Mouse (Mus musculus) CH12.LX (cell line): ENCODE data around the gene Myod1. TPM values are rescaled to one million over a fixed set of nuclear protein-coding genes. Genes with fewer than 3 reads are reported as not detected.
A peak's percentile ranks its signal among the peaks of the same experiment; 100 is the strongest.

Experiments
- DNase-seq: peaks from one replicate; pipeline ENCODE4 v3.0.0-alpha.2; 2013; ENCODE audit errors: extremely low read depth
- H3K27ac ChIP-seq: 2 replicates; pipeline ENCODE4 v1.5.1; 2012; ENCODE audit warnings: low read depth, mild to moderate bottlenecking, control low read depth, moderate library complexity; ENCODE audit not compliant: insufficient read depth
- H3K27me3 ChIP-seq: replicated peaks from 2 replicates; pipeline ENCODE3; 2012; ENCODE audit warnings: inconsistent platforms
- H3K36me3 ChIP-seq, 2 experiments: replicated peaks in 1 of 2; 2 replicates each; pipeline versions ENCODE3 to v1.6.1; 2012; ENCODE audit warnings: inconsistent platforms in 1 of 2, low read length in 1 of 2, mild to moderate bottlenecking in 1 of 2, mixed read lengths in 1 of 2, moderate library complexity in 1 of 2; ENCODE audit not compliant: control insufficient read depth in 1 of 2, insufficient read depth in 1 of 2
- H3K4me1 ChIP-seq, 2 experiments: 2 replicates each; pipeline ENCODE4 v1.6.1; 2012; ENCODE audit warnings: inconsistent platforms in 1 of 2, moderate library complexity in 1 of 2; ENCODE audit not compliant: insufficient read depth in 2 of 2, control insufficient read depth in 1 of 2
- H3K4me2 ChIP-seq: 2 replicates; pipeline ENCODE4 v1.6.1; 2012; ENCODE audit warnings: low read depth, mild to moderate bottlenecking, control low read depth; ENCODE audit not compliant: poor library complexity, insufficient read depth, severe bottlenecking
- H3K4me3 ChIP-seq, 3 experiments: fragments of 150-350 bp in 1 of 3; sonication (generic) in 1 of 3; replicated peaks in 1 of 3; 2 replicates each; pipeline versions ENCODE3 to v1.5.1; 2011 to 2012; ENCODE audit warnings: low read depth in 2 of 3, low read length in 2 of 3, mild to moderate bottlenecking in 2 of 3, moderate library complexity in 2 of 3, control low read depth in 1 of 3, improper control_type of control experiment in 1 of 3, inconsistent platforms in 1 of 3, mixed read lengths in 1 of 3; ENCODE audit not compliant: poor library complexity in 1 of 3
- H3K79me2 ChIP-seq: replicated peaks from 2 replicates; pipeline ENCODE4 v1.6.1; 2012; ENCODE audit warnings: mild to moderate bottlenecking, moderate library complexity; ENCODE audit not compliant: control insufficient read depth, poor library complexity, insufficient read depth, severe bottlenecking; ENCODE audit errors: extremely low read depth
- H3K9ac ChIP-seq: 2 replicates; pipeline ENCODE4 v1.6.1; 2012; ENCODE audit warnings: low read depth, mild to moderate bottlenecking, control low read depth, moderate library complexity; ENCODE audit not compliant: insufficient read depth
- H3K9me3 ChIP-seq: replicated peaks from 2 replicates; pipeline ENCODE3; 2012; ENCODE audit warnings: low read length, inconsistent platforms, mixed read lengths
- BHLHE40 ChIP-seq: IDR thresholded peaks from 2 replicates; pipeline ENCODE4 v1.6.1; 2011; ENCODE audit warnings: mild to moderate bottlenecking, low read depth, low read length, improper control_type of control experiment
- CHD2 ChIP-seq: IDR thresholded peaks from 2 replicates; pipeline ENCODE4 v1.6.1; 2011; ENCODE audit warnings: low read length, improper control_type of control experiment
- CTCF ChIP-seq, 2 experiments: IDR thresholded peaks in 1 of 2; conservative IDR thresholded peaks in 1 of 2; 2 replicates each; pipeline ENCODE4 v1.5.1; 2011 to 2012; ENCODE audit warnings: low read depth in 2 of 2, low read length in 2 of 2, improper control_type of control experiment in 1 of 2, inconsistent platforms in 1 of 2, mild to moderate bottlenecking in 1 of 2, moderate library complexity in 1 of 2
- E2F4 ChIP-seq: IDR thresholded peaks from 2 replicates; pipeline ENCODE4 v1.6.1; 2011; ENCODE audit warnings: low read depth, low read length, improper control_type of control experiment; ENCODE audit not compliant: insufficient replicate concordance
- ELF1 ChIP-seq: IDR thresholded peaks from 2 replicates; pipeline ENCODE4 v1.6.1; 2014; ENCODE audit warnings: low read depth, mild to moderate bottlenecking, inconsistent platforms, low read length, improper control_type of control experiment
- EP300 ChIP-seq: IDR thresholded peaks from 2 replicates; pipeline ENCODE4 v1.6.1; 2011; ENCODE audit warnings: low read length, improper control_type of control experiment
- ETS1 ChIP-seq: conservative IDR thresholded peaks from 2 replicates; pipeline ENCODE4 v1.6.1; 2012; ENCODE audit warnings: low read depth, mild to moderate bottlenecking, inconsistent platforms, low read length, improper control_type of control experiment, moderate library complexity
- GABPA ChIP-seq: IDR thresholded peaks from 2 replicates; pipeline ENCODE4 v1.6.1; 2012; ENCODE audit warnings: low read depth, low read length, improper control_type of control experiment, inconsistent platforms; ENCODE audit not compliant: insufficient replicate concordance
- HCFC1 ChIP-seq: IDR thresholded peaks from 2 replicates; pipeline ENCODE4 v1.6.1; 2012; ENCODE audit warnings: low read depth, mild to moderate bottlenecking, inconsistent platforms, low read length, improper control_type of control experiment
- IRF4 ChIP-seq: IDR thresholded peaks from 2 replicates; pipeline ENCODE4 v1.6.1; 2014; ENCODE audit warnings: low read depth, mild to moderate bottlenecking, inconsistent platforms, low read length, improper control_type of control experiment
- KAT2A ChIP-seq: IDR thresholded peaks from 2 replicates; pipeline ENCODE4 v1.6.1; 2012; ENCODE audit warnings: low read length, improper control_type of control experiment, inconsistent platforms; ENCODE audit not compliant: insufficient replicate concordance
- MAFK ChIP-seq: IDR thresholded peaks from 2 replicates; pipeline ENCODE4 v1.6.1; 2011; ENCODE audit warnings: low read length, improper control_type of control experiment; ENCODE audit not compliant: insufficient replicate concordance
- MAX ChIP-seq: IDR thresholded peaks from 2 replicates; pipeline ENCODE4 v1.6.1; 2011; ENCODE audit warnings: low read length, improper control_type of control experiment
- MAZ ChIP-seq: IDR thresholded peaks from 2 replicates; pipeline ENCODE4 v1.6.1; 2012; ENCODE audit warnings: low read depth, mild to moderate bottlenecking, inconsistent platforms, low read length, improper control_type of control experiment, moderate library complexity
- MEF2A ChIP-seq: IDR thresholded peaks from 2 replicates; pipeline ENCODE4 v1.6.1; 2014; ENCODE audit warnings: low read depth, mild to moderate bottlenecking, inconsistent platforms, low read length, improper control_type of control experiment, borderline replicate concordance
- MYC ChIP-seq: IDR thresholded peaks from 2 replicates; pipeline ENCODE4 v1.6.1; 2011; ENCODE audit warnings: low read depth, mild to moderate bottlenecking, improper control_type of control experiment, low read length
- NRF1 ChIP-seq: IDR thresholded peaks from 2 replicates; pipeline ENCODE4 v1.6.1; 2014; ENCODE audit warnings: low read depth, mild to moderate bottlenecking, inconsistent platforms, low read length, improper control_type of control experiment, moderate library complexity
- POLR2A ChIP-seq: IDR thresholded peaks from 2 replicates; pipeline ENCODE4 v1.6.1; 2011; ENCODE audit warnings: low read depth, mild to moderate bottlenecking, improper control_type of control experiment, low read length
- POLR2AphosphoS2 ChIP-seq: IDR thresholded peaks from 2 replicates; pipeline ENCODE4 v1.6.1; 2011; ENCODE audit warnings: low read depth, low read length, improper control_type of control experiment
- RCOR1 ChIP-seq: conservative IDR thresholded peaks from 2 replicates; pipeline ENCODE4 v1.6.1; 2012; ENCODE audit warnings: low read depth, mild to moderate bottlenecking, inconsistent platforms, low read length, improper control_type of control experiment
- SIN3A ChIP-seq: IDR thresholded peaks from 2 replicates; pipeline ENCODE4 v1.6.1; 2012; ENCODE audit warnings: low read length, improper control_type of control experiment, inconsistent platforms
- SMC3 ChIP-seq: IDR thresholded peaks from 2 replicates; pipeline ENCODE4 v1.6.1; 2011; ENCODE audit warnings: low read depth, low read length, improper control_type of control experiment
- TBP ChIP-seq: conservative IDR thresholded peaks from 2 replicates; pipeline ENCODE4 v1.6.1; 2011; ENCODE audit warnings: low read depth, low read length, improper control_type of control experiment
- TCF12 ChIP-seq: IDR thresholded peaks from 2 replicates; pipeline ENCODE4 v1.6.1; 2014; ENCODE audit warnings: low read depth, mild to moderate bottlenecking, inconsistent platforms, low read length, improper control_type of control experiment
- USF1 ChIP-seq: IDR thresholded peaks from 2 replicates; pipeline ENCODE4 v1.6.1; 2014; ENCODE audit warnings: low read depth, mild to moderate bottlenecking, inconsistent platforms, low read length, improper control_type of control experiment
- USF2 ChIP-seq: conservative IDR thresholded peaks from 2 replicates; pipeline ENCODE4 v1.6.1; 2011; ENCODE audit warnings: low read depth, low read length, improper control_type of control experiment
- ZMIZ1 ChIP-seq: IDR thresholded peaks from 2 replicates; pipeline ENCODE4 v1.6.1; 2012; ENCODE audit warnings: low read depth, mild to moderate bottlenecking, inconsistent platforms, low read length, improper control_type of control experiment
- dilution Hi-C: fragments of 300-500 bp; cut with MboI; formaldehyde crosslinking; loops from 2 replicates; pipeline ENCODE4 v1.14.3; 2020; ENCODE audit warnings: low sequenced_read_pairs; ENCODE audit not compliant: extremely low pct_unique_long_range_greater_than_20kb, extremely low pct_ligation_motif_present
- in situ Hi-C: fragments of 300-500 bp; cut with MboI; formaldehyde crosslinking; loops from 3 replicates; pipeline ENCODE4 v1.14.3; 2019; ENCODE audit warnings: low sequenced_read_pairs, low pct_ligation_motif_present, low pct_unique_long_range_greater_than_20kb, mixed read lengths
- polyA plus RNA-seq: library from polyadenylated mRNA; unstranded; fragments of >175 nt; gene quantifications from 2 replicates; pipeline ENCODE4 v1.2.1, GENCODE M21; 2012; ENCODE audit warnings: low read depth; ENCODE audit not compliant: insufficient read length
- total RNA-seq, 2 experiments: library from RNA; depleted of rRNA; stranded (reverse); fragments of 300-350 nt in 1 of 2; fragments of >200 nt in 1 of 2; gene quantifications; 2 replicates each; pipeline ENCODE4 v1.2.3; 2012 to 2014

Gene Myod1
- total and polyA plus RNA-seq, 3 experiments: not detected

DNA sequence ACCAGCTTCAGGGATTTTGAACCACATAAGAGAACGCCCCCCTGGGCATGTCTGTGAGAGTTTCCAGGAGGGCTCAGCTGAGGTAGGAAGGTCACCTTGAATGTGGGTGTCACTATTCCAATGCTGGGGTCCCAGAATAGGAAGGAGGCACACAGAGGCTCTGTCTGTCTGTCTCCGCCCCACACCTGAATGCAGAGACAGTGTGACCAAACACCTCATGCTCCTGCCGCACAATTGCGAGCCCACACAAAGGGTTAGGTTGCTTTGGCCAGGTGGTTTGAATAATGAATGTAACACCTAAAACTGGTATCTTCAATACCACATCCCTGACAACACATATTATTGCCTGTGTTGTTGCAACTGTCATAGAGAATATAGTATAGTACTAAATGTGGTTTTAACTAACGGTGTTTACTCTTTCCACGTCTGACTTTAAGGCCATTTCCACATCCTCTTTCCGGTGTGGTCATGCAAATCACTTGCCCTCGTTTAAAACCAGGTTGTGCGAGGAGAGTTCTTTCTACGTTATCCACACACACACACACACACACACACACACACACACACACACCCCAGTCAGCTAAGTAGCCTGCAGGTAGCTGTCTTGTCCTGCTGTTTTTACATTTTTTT, 13.3 kb downstream of the Myod1 start:
- no peaks in the 10 kb centered on the region for H3K27me3 ChIP-seq
- H3K27ac ChIP-seq: no peak overlapping the region
- no peaks in the 10 kb centered on the region for H3K36me3 ChIP-seq
- DNase-seq: peak; percentile 73
- H3K9ac ChIP-seq: no peak overlapping the region
- no peaks in the 10 kb centered on the region for H3K9me3 ChIP-seq
- dilution Hi-C loops: no loop called here
- H3K4me3 ChIP-seq: peak overlapping the region in 1 of 3 experiments; percentile 29
- TF ChIP-seq SIN3A (peak; percentile 54; the same call in 1 of the 2 replicates), HCFC1 (0 out of 2 replicates have a peak, but pooled peaks have one; percentile 30), KAT2A (no peak), EP300 (peak; percentile 75), POLR2AphosphoS2 (no peak), CHD2 (0 out of 2 replicates have a peak, but pooled peaks have one; percentile 9), ZMIZ1 (no peak), ELF1 (peak; percentile 52; the same call in 1 of the 2 replicates), IRF4 (peak; percentile 46), BHLHE40 (peak; percentile 69), TBP (0 out of 2 replicates have a peak, but pooled peaks have one; percentile 55), ETS1 (peak; percentile 30), MAX (0 out of 2 replicates have a peak, but pooled peaks have one; percentile 11), MEF2A (peak; percentile 37; the same call in 1 of the 2 replicates)
- TF ChIP-seq, all 38 proteins: peak for 11
- H3K4me1 ChIP-seq: peaks cover 6 to 52% of the 10 kb centered on the region in 2 experiments
- H3K79me2 ChIP-seq: no peaks in the 10 kb centered on the region
- peak overlapping the region; percentile 41; the same call in 1 of the 2 replicates for H3K4me2 ChIP-seq
- in situ Hi-C loops: loop anchor here (5.0 kb wide), 1 partner anchor 218 kb away; no protein-coding TSS in a partner anchor

DNA sequence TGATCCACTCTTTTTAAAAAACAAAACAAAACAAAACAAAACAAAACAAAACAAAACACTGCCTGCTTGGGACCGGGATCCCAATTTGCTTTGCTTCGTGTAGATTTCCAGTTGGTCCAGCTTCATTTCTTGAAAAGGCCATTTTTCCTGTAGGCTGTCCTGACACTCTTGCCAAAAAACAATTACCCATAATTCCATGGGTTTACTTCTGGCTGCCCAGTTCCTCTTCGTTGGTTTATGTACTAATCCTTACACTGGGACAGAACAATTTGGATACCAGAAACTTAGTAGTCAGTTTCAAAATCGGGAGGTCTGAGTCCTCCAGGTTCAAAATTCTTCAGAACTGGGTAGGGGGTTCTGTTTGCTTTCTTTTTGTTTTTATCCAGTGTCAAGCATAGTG, 14.0 kb downstream of the Myod1 start:
- Histone ChIP-seq H3K27ac (no peak overlapping the region), H3K27me3 (no peaks in the 10 kb centered on the region), H3K4me1 (peaks cover 6 to 56% of the 10 kb centered on the region in 2 experiments), H3K4me2 (peak overlapping the region; percentile 77; the same call in 1 of the 2 replicates), H3K9me3 (no peaks in the 10 kb centered on the region), H3K79me2 (no peaks in the 10 kb centered on the region), H3K4me3 (no peak overlapping the region)
- no peak for TF ChIP-seq MAFK
- no peak for TF ChIP-seq ETS1
- no peak for TF ChIP-seq SMC3
- TF ChIP-seq MYC: no peak
- no peak for TF ChIP-seq USF1
- no peak for TF ChIP-seq BHLHE40
- TF ChIP-seq POLR2A: no peak
- no peak for TF ChIP-seq MAZ
- TF ChIP-seq E2F4: no peak
- TF ChIP-seq RCOR1: no peak
- no peak for TF ChIP-seq USF2
- no peak for TF ChIP-seq CTCF (conservative IDR thresholded peaks at IDR 0.05 in 1 of 2, IDR thresholded peaks at IDR 0.05 in 1 of 2; ENCODE audit: low read depth in 2 of 2, low read length in 2 of 2)
- TF ChIP-seq ZMIZ1: no peak
- no peak for TF ChIP-seq NRF1
- no peak for TF ChIP-seq TCF12
- no peak for TF ChIP-seq GABPA
- TF ChIP-seq POLR2AphosphoS2: no peak
- TF ChIP-seq HCFC1: no peak
- TF ChIP-seq, all 38 proteins: peak for 0
- DNase-seq: no peak
- in situ Hi-C loops (loop anchor here (5.0 kb wide), 1 partner anchor 217 kb away; no protein-coding TSS in a partner anchor), dilution Hi-C loops (no loop called here)
- no peak overlapping the region for H3K9ac ChIP-seq
- H3K36me3 ChIP-seq: no peaks in the 10 kb centered on the region
